Mouse (Mus musculus): ENCODE measurements around the gene Leng9. TPM values are rescaled to one million over a fixed set of nuclear protein-coding genes. Genes with fewer than 3 reads are reported as not detected.

The Leng9 gene
- polyA plus RNA-seq, 1 experiment from 2014 or later: 5.2 TPM

GRCm38 (mm10) chr7:4141648-4142325, 8.4 kb downstream of the Leng9 start:
- no peak for ATAC-seq (replicated peaks)
- Histone ChIP-seq H3K4me2 (no peak overlapping the region), H3K9ac (no peak overlapping the region), H3K4me1 (peaks cover 13% of the 10 kb centered on the region), H3K36me3 (replicated peaks) (peaks cover 73% of the 10 kb centered on the region), H3K4me3 (no peak overlapping the region), H3K9me3 (no peaks in the 10 kb centered on the region), H3K27ac (no peak overlapping the region), H3K27me3 (replicated peaks) (no peaks in the 10 kb centered on the region)
- 94% methylated on average over 6 of the region's 6 CpGs for WGBS

DNA sequence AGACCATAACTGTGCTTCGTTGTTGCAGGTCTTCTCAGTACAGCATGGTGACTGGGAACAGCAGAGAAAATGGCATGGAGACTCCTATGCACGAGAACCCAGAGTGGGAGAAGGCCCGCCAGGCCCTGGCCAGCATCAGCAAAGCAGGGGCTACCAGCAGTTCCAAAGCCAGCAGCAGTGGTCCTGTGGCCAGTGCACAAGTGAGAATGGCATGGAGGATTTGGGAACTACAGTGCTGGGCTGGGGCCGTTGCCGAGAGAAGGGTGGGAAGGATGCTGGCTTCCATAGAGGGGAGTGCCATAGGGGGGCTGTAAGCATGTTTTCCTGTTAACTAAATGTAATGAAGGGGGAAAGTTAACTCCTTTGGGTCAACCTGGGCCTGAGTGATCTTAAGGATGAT, 10.8 kb downstream of the Leng9 start:
- Histone ChIP-seq H3K4me1 (peaks cover 25% of the 10 kb centered on the region), H3K36me3 (replicated peaks) (peaks cover 51% of the 10 kb centered on the region), H3K4me2 (no peak overlapping the region), H3K9ac (no peak overlapping the region), H3K4me3 (no peak overlapping the region), H3K27me3 (replicated peaks) (no peaks in the 10 kb centered on the region), H3K9me3 (no peaks in the 10 kb centered on the region), H3K27ac (no peak overlapping the region)
- WGBS: 96% methylated on average over 5 of the region's 5 CpGs
- no peak for ATAC-seq (replicated peaks)

GRCm38 (mm10) chr7:4138671-4139070, 11.5 kb downstream of the Leng9 start:
- no peak overlapping the region for H3K27ac ChIP-seq
- ATAC-seq (replicated peaks): no peak
- H3K27me3 ChIP-seq (replicated peaks): no peaks in the 10 kb centered on the region
- peak overlapping the region; percentile 73; the same call in 1 of the 2 replicates for H3K4me2 ChIP-seq
- WGBS: 95% methylated on average over 7 of the region's 7 CpGs
- no peaks in the 10 kb centered on the region for H3K9me3 ChIP-seq
- no peak overlapping the region for H3K9ac ChIP-seq
- peaks cover 43% of the 10 kb centered on the region for H3K36me3 ChIP-seq (replicated peaks)
- H3K4me1 ChIP-seq: peaks cover 27% of the 10 kb centered on the region
- H3K4me3 ChIP-seq: 0 out of 2 replicates have a peak overlapping the region, but pooled peaks have one; percentile 5

- Histone ChIP-seq H3K9me3 (no peaks in the 10 kb centered on the region), H3K9ac (no peak overlapping the region), H3K4me2 (peak overlapping the region; percentile 73), H3K27me3 (replicated peaks) (no peaks in the 10 kb centered on the region), H3K27ac (0 out of 2 replicates have a peak overlapping the region, but pooled peaks have one; percentile 97), H3K4me3 (peak overlapping the region; percentile 77), H3K36me3 (replicated peaks) (peaks cover 39% of the 10 kb centered on the region), H3K4me1 (peaks cover 27% of the 10 kb centered on the region)
- WGBS: 78% methylated on average over 2 of the region's 2 CpGs
- no peak for ATAC-seq (replicated peaks)
These were observed 12.0 kb downstream of the Leng9 start for GRCm38 (mm10) chr7:4138181-4138580.

DNA sequence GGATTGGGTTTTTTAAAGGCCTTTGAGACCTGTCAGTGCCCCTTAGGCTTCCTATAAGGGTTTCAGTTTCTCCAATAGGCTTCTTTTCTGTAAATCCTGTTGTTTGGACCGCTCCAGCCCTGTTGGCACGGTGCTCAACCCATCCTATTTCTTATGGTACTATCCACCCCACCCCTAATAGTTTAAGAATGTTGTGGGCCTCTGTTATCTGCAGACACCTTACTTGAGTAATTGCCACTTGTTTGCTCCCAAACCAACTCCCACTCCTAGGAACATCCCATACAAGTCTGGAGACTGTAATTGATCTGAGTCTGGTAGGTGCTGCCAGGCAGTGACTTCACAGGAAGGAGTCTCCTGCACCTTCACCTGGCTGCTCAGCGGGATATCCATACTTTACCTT, 12.4 kb downstream of the Leng9 start:
- Histone ChIP-seq H3K36me3 (replicated peaks) (peaks cover 34% of the 10 kb centered on the region), H3K27me3 (replicated peaks) (no peaks in the 10 kb centered on the region), H3K4me2 (peak overlapping the region; percentile 73), H3K27ac (peak overlapping the region; percentile 97), H3K4me3 (peak overlapping the region; percentile 77), H3K9ac (peak overlapping the region; percentile 74), H3K4me1 (peaks cover 27% of the 10 kb centered on the region), H3K9me3 (no peaks in the 10 kb centered on the region)
- 56% methylated on average over 3 of the region's 3 CpGs for WGBS
- no peak for ATAC-seq (replicated peaks)

- peak within 1 kb of the TSS; percentile 74 for H3K9ac ChIP-seq
- H3K36me3 ChIP-seq (replicated peaks): peaks cover 26% of the 10 kb centered on the region
- peak; percentile 99 for ATAC-seq (replicated peaks)
- under 1% methylated on average over 61 of the region's 78 CpGs for WGBS
- H3K4me2 ChIP-seq: peak within 1 kb of the TSS; percentile 73
- H3K27me3 ChIP-seq (replicated peaks): no peaks in the 10 kb centered on the region
- peak within 1 kb of the TSS; percentile 77 for H3K4me3 ChIP-seq
- H3K4me1 ChIP-seq: peaks cover 27% of the 10 kb centered on the region
- no peaks in the 10 kb centered on the region for H3K9me3 ChIP-seq
- H3K27ac ChIP-seq: peak within 1 kb of the TSS; percentile 97
These were observed 13.2 kb downstream of the Leng9 start, which contains the start of gene Leng8 for GRCm38 (mm10) chr7:4136771-4137531. Gene Leng8, plus strand, starts transcription at chr7:4137039.

- no peaks in the 10 kb centered on the region for H3K9me3 ChIP-seq
- peak overlapping the region; percentile 77 for H3K4me3 ChIP-seq
- peak overlapping the region; percentile 97 for H3K27ac ChIP-seq
- peaks cover 32% of the 10 kb centered on the region for H3K4me1 ChIP-seq
- H3K4me2 ChIP-seq: peak overlapping the region; percentile 65
- peak overlapping the region; percentile 40 for H3K9ac ChIP-seq
- no peaks in the 10 kb centered on the region for H3K27me3 ChIP-seq (replicated peaks)
- WGBS: under 1% methylated on average over 16 of the region's 16 CpGs
- peak; percentile 49 for ATAC-seq (replicated peaks)
- H3K36me3 ChIP-seq (replicated peaks): peaks cover 21% of the 10 kb centered on the region
These were observed 13.8 kb downstream of the Leng9 start for GRCm38 (mm10) chr7:4136404-4136770.

- peaks cover 9% of the 10 kb centered on the region for H3K36me3 ChIP-seq (replicated peaks)
- H3K9ac ChIP-seq: no peak overlapping the region
- no peaks in the 10 kb centered on the region for H3K9me3 ChIP-seq
- H3K4me2 ChIP-seq: no peak overlapping the region
- no peak for ATAC-seq (replicated peaks)
- WGBS: 79% methylated on average over 5 of the region's 5 CpGs
- H3K4me3 ChIP-seq: no peak overlapping the region
- no peaks in the 10 kb centered on the region for H3K27me3 ChIP-seq (replicated peaks)
- 0 out of 2 replicates have a peak overlapping the region, but pooled peaks have one; percentile 0 for H3K27ac ChIP-seq
- peaks cover 38% of the 10 kb centered on the region for H3K4me1 ChIP-seq
These were observed 15.3 kb downstream of the Leng9 start for GRCm38 (mm10) chr7:4134911-4135310.

GRCm38 (mm10) chr7:4132998-4133397, 17.2 kb downstream of the Leng9 start:
- H3K27me3 ChIP-seq (replicated peaks): no peaks in the 10 kb centered on the region
- H3K4me2 ChIP-seq: no peak overlapping the region
- no peaks in the 10 kb centered on the region for H3K9me3 ChIP-seq
- H3K4me1 ChIP-seq: peaks cover 30% of the 10 kb centered on the region
- no peak overlapping the region for H3K27ac ChIP-seq
- H3K36me3 ChIP-seq (replicated peaks): no peaks in the 10 kb centered on the region
- no peak overlapping the region for H3K4me3 ChIP-seq
- WGBS: 82% methylated on average over 6 of the region's 7 CpGs
- no peak overlapping the region for H3K9ac ChIP-seq
- ATAC-seq (replicated peaks): no peak

GRCm38 (mm10) chr7:4132581-4132980, 17.6 kb downstream of the Leng9 start:
- H3K27me3 ChIP-seq (replicated peaks): no peaks in the 10 kb centered on the region
- 97% methylated on average over 3 of the region's 3 CpGs for WGBS
- ATAC-seq (replicated peaks): no peak
- no peak overlapping the region for H3K4me3 ChIP-seq
- H3K27ac ChIP-seq: no peak overlapping the region
- H3K36me3 ChIP-seq (replicated peaks): no peaks in the 10 kb centered on the region
- no peaks in the 10 kb centered on the region for H3K9me3 ChIP-seq
- no peak overlapping the region for H3K4me2 ChIP-seq
- no peak overlapping the region for H3K9ac ChIP-seq
- peaks cover 25% of the 10 kb centered on the region for H3K4me1 ChIP-seq

GRCm38 (mm10) chr7:4131964-4132363, 18.2 kb downstream of the Leng9 start:
- no peak for ATAC-seq (replicated peaks)
- no peak overlapping the region for H3K27ac ChIP-seq
- no peaks in the 10 kb centered on the region for H3K27me3 ChIP-seq (replicated peaks)
- H3K4me3 ChIP-seq: no peak overlapping the region
- no peak overlapping the region for H3K9ac ChIP-seq
- no peaks in the 10 kb centered on the region for H3K9me3 ChIP-seq
- H3K4me2 ChIP-seq: no peak overlapping the region
- WGBS: 86% methylated on average over 8 of the region's 8 CpGs
- peaks cover 24% of the 10 kb centered on the region for H3K4me1 ChIP-seq
- H3K36me3 ChIP-seq (replicated peaks): 0 out of 2 replicates have a peak, but pooled peaks cover 3% of the 10 kb centered on the region

GRCm38 (mm10) chr7:4130686-4131452, 19.3 kb downstream of the Leng9 start:
- Histone ChIP-seq H3K36me3 (replicated peaks) (0 out of 2 replicates have a peak, but pooled peaks cover 3% of the 10 kb centered on the region), H3K27me3 (replicated peaks) (no peaks in the 10 kb centered on the region), H3K27ac (peak overlapping the region; percentile 65), H3K4me1 (peaks cover 24% of the 10 kb centered on the region), H3K4me3 (no peak overlapping the region), H3K4me2 (0 out of 2 replicates have a peak overlapping the region, but pooled peaks have one; percentile 8), H3K9me3 (no peaks in the 10 kb centered on the region), H3K9ac (no peak overlapping the region)
- WGBS: 39% methylated on average over 13 of the region's 13 CpGs
- peak; percentile 55 for ATAC-seq (replicated peaks)

All from midbrain, embryonic 15.5 days (tissue).